Mouse (Mus musculus): ENCODE measurements around the gene Cog6.

Gene Cog6

GRCm38 (mm10) chr3:53031586-53031985 is 14.5 kb upstream of the Cog6 start:
- DNase-seq: no peak

GRCm38 (mm10) chr3:53029046-53029445 is 12.0 kb upstream of the Cog6 start:
- peak; percentile 64 to 89 for DNase-seq

GRCm38 (mm10) chr3:53027333-53027732 is 10.3 kb upstream of the Cog6 start:
- no peak for DNase-seq

DNA sequence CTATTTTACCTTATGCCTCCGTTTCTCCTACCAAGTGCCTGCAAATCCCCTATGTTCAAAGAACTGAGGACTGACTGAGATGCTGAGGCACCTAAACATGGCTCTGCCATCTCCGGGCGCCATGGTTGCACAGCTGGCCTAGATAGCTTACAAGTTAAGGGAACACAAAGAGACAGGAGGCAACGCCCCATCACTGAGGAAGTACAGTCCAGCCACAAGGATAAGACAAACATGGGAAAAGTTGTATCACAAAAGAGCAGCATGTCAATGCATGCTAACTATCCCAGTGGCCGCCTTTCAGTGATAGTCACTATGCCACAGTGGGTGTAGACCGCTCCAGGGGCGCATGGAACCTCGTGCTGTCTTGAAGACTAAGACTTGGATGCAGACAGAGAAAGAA is 9.6 kb downstream of the Cog6 start:
- DNase-seq: no peak

- DNase-seq: peak; percentile 43 to 44
These were observed 12.5 kb downstream of the Cog6 start for GRCm38 (mm10) chr3:53004406-53005114.

- DNase-seq: no peak
These were observed 15.0 kb downstream of the Cog6 start for GRCm38 (mm10) chr3:53002076-53002475.

- DNase-seq: peak in 1 of 2 experiments; percentile 19
These were observed 17.0 kb downstream of the Cog6 start for GRCm38 (mm10) chr3:52999996-53000395.

DNA sequence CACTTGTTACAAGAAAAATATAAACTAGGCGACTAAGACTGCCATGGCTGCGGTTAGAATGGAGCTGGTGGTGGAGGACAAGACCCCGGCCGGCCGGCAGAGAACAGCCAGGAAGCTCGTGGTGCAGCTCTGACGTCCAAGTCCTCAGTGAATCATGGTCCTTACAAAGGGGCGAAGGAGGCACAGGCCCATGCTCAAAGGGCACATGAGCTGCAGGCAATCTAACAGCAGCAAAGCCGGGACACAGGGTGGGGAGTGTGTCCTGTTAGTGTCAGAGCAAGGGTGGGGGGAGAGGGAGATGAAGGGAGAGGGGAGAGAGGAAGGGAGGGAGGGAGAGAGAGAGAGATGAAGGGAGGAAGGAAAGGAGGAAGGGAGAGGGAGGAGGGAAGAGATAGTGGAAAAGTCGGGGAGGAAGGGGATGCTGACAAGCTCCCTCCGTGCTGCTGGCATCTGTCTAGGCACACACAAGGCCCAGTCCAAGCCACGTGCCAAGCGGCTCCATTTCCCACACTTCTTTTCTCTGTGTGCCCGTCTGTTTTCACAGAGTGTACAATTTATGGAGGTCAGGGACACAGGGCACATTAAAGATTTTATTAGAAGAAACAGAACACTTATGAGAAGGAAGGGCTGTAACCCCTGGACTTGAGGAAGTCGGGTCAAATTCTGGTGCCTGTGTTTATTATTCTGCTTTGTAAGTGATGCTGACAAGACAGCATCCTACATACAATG is 17.9 kb downstream of the Cog6 start:
- peak; percentile 27 to 37 for DNase-seq

- no peak for DNase-seq
These were observed 19.7 kb downstream of the Cog6 start for GRCm38 (mm10) chr3:52997381-52997780.

DNA sequence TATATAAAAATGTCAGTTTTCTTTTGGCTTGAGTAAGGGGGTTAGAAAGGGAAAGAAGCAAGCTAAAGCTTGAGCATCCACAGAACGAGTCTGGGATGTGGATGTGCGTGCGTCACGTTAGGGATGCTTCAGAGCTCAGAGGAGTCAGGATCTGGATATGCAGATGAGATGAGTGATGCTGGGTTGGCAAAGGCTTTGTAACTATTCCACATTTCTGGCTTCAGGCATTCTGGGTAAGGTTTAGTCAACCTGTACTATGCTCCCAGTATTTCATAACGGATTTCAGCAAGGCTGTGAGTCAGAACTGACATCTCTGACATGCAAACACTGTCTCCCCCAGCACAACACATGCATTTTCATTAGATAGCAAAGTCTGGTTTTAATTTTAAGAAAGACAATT is 20.4 kb downstream of the Cog6 start:
- no peak for DNase-seq

DNA sequence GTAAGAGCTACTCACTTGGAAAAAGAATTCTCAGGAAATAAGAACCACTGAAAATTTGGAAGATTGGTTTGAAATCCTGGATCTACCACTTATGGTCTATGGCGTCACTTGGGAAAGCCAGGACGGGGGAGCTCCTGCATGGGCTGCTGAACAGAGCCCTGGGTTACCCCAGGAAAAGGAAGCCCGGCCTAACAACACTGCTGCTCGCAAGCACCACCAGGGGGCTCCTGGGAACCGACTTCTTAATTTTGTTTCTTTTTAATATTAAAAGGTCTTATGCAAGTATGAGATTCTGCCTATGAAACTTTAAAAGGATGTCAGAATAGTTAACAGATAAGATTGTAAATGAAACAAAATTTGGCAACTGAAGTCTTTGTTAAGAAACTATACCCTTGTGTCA is 22.4 kb downstream of the Cog6 start:
- DNase-seq: peak in 1 of 2 experiments; percentile 48

DNA sequence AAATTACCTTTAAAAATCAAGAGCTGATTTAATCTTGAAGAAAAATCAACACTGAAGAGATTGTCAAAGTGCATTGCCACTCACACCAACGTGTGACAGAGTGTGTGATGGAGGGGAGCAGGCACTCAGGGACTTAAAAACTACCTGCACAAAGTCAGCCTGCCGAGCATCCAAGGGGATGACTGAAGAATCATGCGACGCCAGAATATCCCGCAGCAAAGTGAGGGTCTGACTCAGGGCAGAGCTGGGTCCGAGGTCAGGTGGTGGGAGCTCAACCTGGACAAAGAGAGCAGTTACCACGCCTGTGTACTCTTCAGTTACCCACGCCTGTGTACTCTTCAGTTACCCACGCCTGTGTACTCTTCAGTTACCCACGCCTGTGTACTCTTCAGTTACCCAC is 23.7 kb downstream of the Cog6 start:
- DNase-seq: no peak

GRCm38 (mm10) chr3:52990041-52990737 is 26.8 kb downstream of the Cog6 start:
- DNase-seq: no peak

DNA sequence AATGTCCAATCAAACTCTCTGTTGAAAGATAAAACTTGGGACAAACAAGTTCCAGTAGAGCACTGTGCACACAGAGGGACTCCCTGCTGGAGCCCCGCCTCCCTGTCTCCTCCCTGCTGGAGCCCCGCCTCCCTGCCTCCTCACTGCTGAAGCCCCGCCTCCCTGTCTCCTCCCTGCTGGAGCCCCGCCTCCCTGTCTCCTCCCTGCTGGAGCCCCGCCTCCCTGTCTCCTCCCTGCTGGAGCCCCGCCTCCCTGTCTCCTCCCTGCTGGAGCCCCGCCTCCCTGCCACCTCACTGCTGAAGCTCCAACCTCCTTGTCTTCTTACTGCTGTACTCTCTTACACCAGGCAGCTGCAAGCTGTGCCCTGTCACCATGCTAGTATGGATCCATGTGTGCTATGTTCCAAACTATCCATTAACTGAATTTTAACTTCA is 31.5 kb downstream of the Cog6 start:
- DNase-seq: peak in 1 of 2 experiments; percentile 57

GRCm38 (mm10) chr3:52983772-52984171 is 33.3 kb downstream of the Cog6 start:
- DNase-seq: no peak

- no peak for DNase-seq
These were observed 34.0 kb downstream of the Cog6 start for GRCm38 (mm10) chr3:52982993-52983392.

GRCm38 (mm10) chr3:52974674-52975556 is 42.1 kb downstream of the Cog6 start:
- DNase-seq: peak; percentile 72 to 91

GRCm38 (mm10) chr3:52972916-52973315 is 44.1 kb downstream of the Cog6 start:
- no peak for DNase-seq

DNA sequence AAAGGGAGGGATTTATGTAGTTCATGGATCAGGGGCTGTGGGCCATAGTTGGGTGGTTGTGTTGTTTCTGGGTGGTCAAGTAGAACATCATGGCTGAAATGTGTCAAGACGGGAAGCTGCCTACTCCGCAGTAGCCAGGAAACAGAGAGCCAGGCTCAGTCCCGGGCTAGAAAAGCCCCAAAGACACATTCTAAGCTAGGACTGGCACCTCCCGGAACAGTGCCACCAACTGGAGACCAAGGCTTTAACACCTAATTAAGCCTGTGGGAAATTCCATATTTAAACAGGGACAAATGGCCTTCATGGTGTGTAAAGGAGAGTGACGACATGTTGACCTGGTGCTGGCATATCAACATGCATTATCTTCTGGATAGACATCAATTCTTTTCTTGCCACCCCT is 50.0 kb downstream of the Cog6 start:
- no peak for DNase-seq

DNA sequence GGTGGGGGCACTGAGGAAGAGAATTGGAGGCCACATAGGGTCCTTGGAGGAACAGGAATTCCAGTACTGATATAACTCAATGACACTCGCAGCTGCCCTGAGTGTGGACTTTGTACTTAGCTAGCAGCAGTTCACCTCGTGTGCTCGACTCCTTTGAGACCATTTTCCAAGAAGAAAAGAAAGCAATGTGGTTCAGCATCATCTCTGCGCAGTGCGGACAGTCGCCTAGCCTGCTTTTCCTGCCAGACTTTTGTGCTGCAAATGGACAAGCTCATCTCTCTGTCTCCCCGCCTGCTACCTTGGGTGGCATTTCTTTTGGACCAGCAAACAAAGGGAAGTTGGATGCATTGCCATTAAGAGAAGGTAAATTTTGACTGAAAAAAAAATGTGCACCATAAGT is 52.8 kb downstream of the Cog6 start:
- DNase-seq: no peak

DNA sequence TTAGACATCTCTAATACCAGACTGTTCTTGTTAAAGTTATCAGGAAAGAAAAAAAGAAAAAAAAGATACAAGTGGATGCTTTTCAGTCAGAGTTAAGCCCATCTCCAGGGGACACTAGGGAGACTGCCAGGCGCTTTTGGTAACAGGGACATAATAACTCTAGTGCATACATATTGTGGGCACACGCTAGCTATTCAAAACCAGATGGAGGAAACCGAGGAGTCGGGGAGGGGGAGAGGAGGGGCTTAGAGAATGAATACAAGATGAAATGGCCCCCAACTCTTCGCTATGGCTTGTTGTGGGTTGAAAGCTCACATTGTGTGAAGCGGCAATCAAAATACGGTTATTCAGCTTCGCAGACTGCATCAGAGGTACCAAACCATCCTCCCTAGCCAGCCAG is 53.6 kb downstream of the Cog6 start:
- no peak for DNase-seq

DNA sequence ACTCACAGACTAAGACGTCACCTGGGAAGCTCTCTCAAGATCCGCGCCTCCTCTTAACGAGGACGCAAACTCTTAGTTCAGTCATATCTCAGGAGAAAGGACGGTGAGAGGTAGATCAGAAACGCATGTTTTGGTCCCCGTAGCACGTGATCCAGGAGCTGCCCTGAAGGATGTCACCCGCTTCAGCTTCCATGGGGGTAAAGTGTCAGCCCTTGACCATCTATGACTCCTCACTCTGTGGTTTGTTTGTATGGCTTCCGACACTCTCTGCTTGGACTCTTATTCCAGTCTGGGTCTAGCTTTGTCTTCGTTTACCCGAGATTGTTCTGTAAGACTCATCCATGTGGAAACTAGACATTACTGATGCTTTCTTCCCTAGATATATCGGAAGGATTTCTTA is 54.6 kb downstream of the Cog6 start:
- DNase-seq: no peak

GRCm38 (mm10) chr3:52961661-52962060 is 55.4 kb downstream of the Cog6 start:
- no peak for DNase-seq
